Mouse (Mus musculus) kidney, postnatal 0 days (tissue): ENCODE results near the gene Asb15. TPM values are rescaled to one million over a fixed set of nuclear protein-coding genes. Genes with fewer than 3 reads are reported as not detected.

Experiments
- ATAC-seq: fragments of 200-750 bp; cut with Nextera tagmentation; replicated peaks from 2 replicates; pipeline ENCODE4 v1.8.0; 2017; ENCODE audit warnings: low read depth, moderate number of reproducible peaks, moderate TSS enrichment, moderate library complexity; ENCODE audit not compliant: low FRiP score
- DNase-seq: peaks from one replicate; pipeline ENCODE4 v3.0.0-alpha.2; 2016; ENCODE audit warnings: low spot score
- H3K27ac ChIP-seq: fragments of 300-500 bp; sonication (generic); 2 replicates; pipeline ENCODE4 v1.5.1; 2014; ENCODE audit warnings: mild to moderate bottlenecking
- H3K27me3 ChIP-seq: fragments of 300-500 bp; sonication (generic); 2 replicates; pipeline ENCODE4 v1.6.1; 2014; ENCODE audit warnings: low read length, mixed read lengths; ENCODE audit not compliant: insufficient read depth
- H3K36me3 ChIP-seq: fragments of 300-500 bp; sonication (generic); 2 replicates; pipeline ENCODE4 v1.6.1; 2014; ENCODE audit warnings: low read length, mixed read lengths; ENCODE audit not compliant: insufficient read depth
- H3K4me1 ChIP-seq: fragments of 300-500 bp; sonication (generic); replicated peaks from 2 replicates; pipeline ENCODE4 v1.6.1; 2014; ENCODE audit warnings: antibody characterized with exemption, low read length, mixed read lengths; ENCODE audit not compliant: insufficient read depth
- H3K4me2 ChIP-seq: fragments of 300-500 bp; sonication (generic); 2 replicates; pipeline ENCODE4 v1.6.1; 2014; ENCODE audit warnings: mild to moderate bottlenecking, low read length, moderate library complexity, mixed read lengths
- H3K4me3 ChIP-seq: fragments of 300-500 bp; sonication (generic); replicated peaks from 2 replicates; pipeline ENCODE4 v1.5.1; 2014; ENCODE audit warnings: low read depth, low read length
- H3K9ac ChIP-seq: fragments of 300-500 bp; sonication (generic); 2 replicates; pipeline ENCODE4 v1.6.1; 2014; ENCODE audit warnings: low read depth, low read length
- H3K9me3 ChIP-seq: fragments of 300-500 bp; sonication (generic); replicated peaks from 2 replicates; pipeline ENCODE4 v1.6.1; 2016; ENCODE audit warnings: low read length, inconsistent platforms, mixed read lengths
- CTCF ChIP-seq: IDR thresholded peaks from 2 replicates; pipeline ENCODE4 v1.5.1; 2016; ENCODE audit warnings: antibody characterized with exemption, low read depth, mild to moderate bottlenecking, moderate library complexity
- WGBS: fragments of 180-500 bp; shearing (Covaris S2); extraction: QIAGEN DNeasy Blood & Tissue Kit; methylation state at CpG from one replicate; pipeline ENCODE4 v1.1.7; 2014; 5-methylcytosine and 5-hydroxymethylcytosine counted together
- polyA plus RNA-seq: library from polyadenylated mRNA; unstranded; fragments of >200 nt; fragmentation: Nextera tagmentation; extraction: Ambion mirVana; gene quantifications from 2 replicates; pipeline ENCODE4 v1.2.1, GENCODE M21; 2015

Asb15 gene
- polyA plus RNA-seq, 1 experiment from 2014 or later, result 1.0 TPM

- DNase-seq, result peak; percentile 36
- no peak for ATAC-seq
- H3K27ac ChIP-seq, result peak overlapping the region; percentile 26; the same call in 1 of the 2 replicates
Measured at GRCm38 (mm10) chr6:24571126-24571525, 43.2 kb downstream of the Asb15 start.

GRCm38 (mm10) chr6:24572431-24572830 is 44.5 kb downstream of the Asb15 start:
- WGBS, result 85% methylated on average over 14 of the region's 14 CpGs
- Histone ChIP-seq H3K4me2 (no peak overlapping the region), H3K9me3 (no peaks in the 10 kb centered on the region; the same call in 1 of the 2 replicates), H3K27me3 (no peaks in the 10 kb centered on the region), H3K36me3 (no peaks in the 10 kb centered on the region), H3K27ac (no peak overlapping the region), H3K9ac (no peak overlapping the region), H3K4me3 (no peak overlapping the region), H3K4me1 (no peaks in the 10 kb centered on the region)
- DNase-seq (no peak), ATAC-seq (no peak)
- TF ChIP-seq CTCF, result no peak

More at GRCm38 (mm10) chr6:24571126-24571525, 43.2 kb downstream of the Asb15 start:
- H3K9ac ChIP-seq, result no peak overlapping the region
- H3K4me1 ChIP-seq, result no peaks in the 10 kb centered on the region
- TF ChIP-seq CTCF, result no peak
- no peaks in the 10 kb centered on the region for H3K27me3 ChIP-seq
- no peak overlapping the region for H3K4me2 ChIP-seq
- H3K4me3 ChIP-seq, result no peak overlapping the region
- no peaks in the 10 kb centered on the region for H3K36me3 ChIP-seq
- H3K9me3 ChIP-seq, result no peaks in the 10 kb centered on the region; the same call in 1 of the 2 replicates
- 71% methylated on average over 6 of the region's 6 CpGs for WGBS

- Histone ChIP-seq H3K4me2 (no peak overlapping the region), H3K4me3 (no peak overlapping the region), H3K27ac (no peak overlapping the region), H3K36me3 (no peaks in the 10 kb centered on the region), H3K9me3 (no peaks in the 10 kb centered on the region; the same call in 1 of the 2 replicates), H3K9ac (no peak overlapping the region), H3K27me3 (no peaks in the 10 kb centered on the region), H3K4me1 (no peaks in the 10 kb centered on the region)
- TF ChIP-seq CTCF, result no peak
- DNase-seq, result no peak
- ATAC-seq, result no peak
Measured at GRCm38 (mm10) chr6:24573319-24573718, 45.4 kb downstream of the Asb15 start.

DNA sequence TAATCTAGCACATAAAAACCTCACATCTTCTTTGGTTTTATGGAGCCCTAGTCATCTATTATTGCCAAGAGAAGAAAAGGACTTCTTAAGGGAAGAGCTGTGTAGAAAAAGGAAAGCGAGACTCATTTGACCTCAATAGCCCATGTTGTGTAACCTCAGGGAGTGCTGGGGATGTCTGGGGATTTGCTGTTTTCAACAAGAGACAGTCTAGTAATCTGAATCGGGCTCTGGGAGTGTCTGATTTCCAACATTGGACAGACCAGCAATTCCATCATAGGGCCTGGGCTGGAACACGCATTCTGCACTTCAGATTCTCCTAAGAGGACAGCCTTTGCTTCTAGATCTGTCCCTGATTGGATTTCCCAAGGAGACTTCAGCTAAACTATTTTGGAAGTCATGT is 55.5 kb downstream of the Asb15 start:
- 85% methylated on average over 3 of the region's 3 CpGs for WGBS
- no peak for ATAC-seq

GRCm38 (mm10) chr6:24585431-24586310 is 57.7 kb downstream of the Asb15 start:
- no peaks in the 10 kb centered on the region for H3K36me3 ChIP-seq
- ATAC-seq (peak; percentile 29; the same call in 1 of the 2 replicates), DNase-seq (peak; percentile 70)
- no peak overlapping the region; the same call in 1 of the 2 replicates for H3K4me2 ChIP-seq
- H3K9me3 ChIP-seq, result no peaks in the 10 kb centered on the region
- WGBS, result 45% methylated on average over 9 of the region's 10 CpGs
- no peak for TF ChIP-seq CTCF
- no peaks in the 10 kb centered on the region for H3K4me1 ChIP-seq
- peak overlapping the region; percentile 70 for H3K27ac ChIP-seq
- H3K9ac ChIP-seq, result no peak overlapping the region
- H3K27me3 ChIP-seq, result no peaks in the 10 kb centered on the region
- H3K4me3 ChIP-seq, result no peak overlapping the region

More for the DNA sequence above, 55.5 kb downstream of the Asb15 start:
- H3K27me3 ChIP-seq, result no peaks in the 10 kb centered on the region
- no peaks in the 10 kb centered on the region for H3K36me3 ChIP-seq
- H3K9me3 ChIP-seq, result no peaks in the 10 kb centered on the region
- no peak overlapping the region for H3K27ac ChIP-seq
- no peak overlapping the region for H3K4me3 ChIP-seq
- no peak overlapping the region for H3K9ac ChIP-seq
- DNase-seq, result no peak
- no peak for TF ChIP-seq CTCF
- H3K4me2 ChIP-seq, result no peak overlapping the region
- no peaks in the 10 kb centered on the region for H3K4me1 ChIP-seq

GRCm38 (mm10) chr6:24586885-24587284 is 58.9 kb downstream of the Asb15 start:
- no peak overlapping the region for H3K9ac ChIP-seq
- H3K4me1 ChIP-seq, result no peaks in the 10 kb centered on the region
- H3K36me3 ChIP-seq, result no peaks in the 10 kb centered on the region
- H3K4me3 ChIP-seq, result no peak overlapping the region
- no peaks in the 10 kb centered on the region for H3K9me3 ChIP-seq
- TF ChIP-seq CTCF, result no peak
- H3K4me2 ChIP-seq, result no peak overlapping the region
- peak overlapping the region; percentile 62 for H3K27ac ChIP-seq
- DNase-seq (peak; percentile 84), ATAC-seq (no peak)
- 37% methylated on average over 3 of the region's 3 CpGs for WGBS
- no peaks in the 10 kb centered on the region for H3K27me3 ChIP-seq
